Mouse (Mus musculus) embryonic facial prominence, embryonic 14.5 days (tissue): ENCODE data around the gene Atp13a5. TPM values are rescaled to one million over a fixed set of nuclear protein-coding genes. Genes with fewer than 3 reads are reported as not detected.

Source experiments
- ATAC-seq: fragments of 200-750 bp; cut with Nextera tagmentation; 2 replicates; pipeline ENCODE4 v1.8.0; 2017; ENCODE audit warnings: low read depth, moderate number of reproducible peaks, moderate TSS enrichment
- DNase-seq: peaks from one replicate; pipeline ENCODE4 v3.0.0-alpha.2; 2015; ENCODE audit warnings: low spot score
- H3K27ac ChIP-seq: fragments of 300-500 bp; sonication (generic); replicated peaks from 2 replicates; pipeline ENCODE4 v1.5.1; 2014; ENCODE audit warnings: low read depth, mild to moderate bottlenecking, low read length, moderate library complexity
- H3K27me3 ChIP-seq: fragments of 300-500 bp; sonication (generic); replicated peaks from 2 replicates; pipeline ENCODE4 v1.6.1; 2014; ENCODE audit warnings: low read length; ENCODE audit not compliant: control insufficient read depth, insufficient read depth
- H3K36me3 ChIP-seq: fragments of 300-500 bp; sonication (generic); 2 replicates; pipeline ENCODE4 v1.6.1; 2014; ENCODE audit warnings: low read length, mixed read lengths; ENCODE audit not compliant: control insufficient read depth, insufficient read depth
- H3K4me1 ChIP-seq: fragments of 300-500 bp; sonication (generic); 2 replicates; pipeline ENCODE4 v1.6.1; 2014; ENCODE audit warnings: antibody characterized with exemption, low read length; ENCODE audit not compliant: control insufficient read depth, insufficient read depth
- H3K4me2 ChIP-seq: fragments of 300-500 bp; sonication (generic); 2 replicates; pipeline ENCODE4 v1.6.1; 2014; ENCODE audit warnings: low read depth, mild to moderate bottlenecking, low read length, moderate library complexity, mixed read lengths
- H3K4me3 ChIP-seq: fragments of 300-500 bp; sonication (generic); 2 replicates; pipeline ENCODE4 v1.5.1; 2014; ENCODE audit warnings: low read depth, mild to moderate bottlenecking, low read length
- H3K9ac ChIP-seq: fragments of 300-500 bp; sonication (generic); 2 replicates; pipeline ENCODE4 v1.6.1; 2014; ENCODE audit warnings: low read depth, mild to moderate bottlenecking, low read length, moderate library complexity, mixed read lengths
- H3K9me3 ChIP-seq: fragments of 300-500 bp; sonication (generic); 2 replicates; pipeline ENCODE4 v1.6.1; 2016; ENCODE audit warnings: low read length; ENCODE audit not compliant: control insufficient read depth
- WGBS: fragments of 180-500 bp; shearing (Covaris S2); extraction: QIAGEN DNeasy Blood & Tissue Kit; methylation state at CpG from one replicate; pipeline ENCODE4 v1.1.7; 2014; 5-methylcytosine and 5-hydroxymethylcytosine counted together
- polyA plus RNA-seq: library from polyadenylated mRNA; unstranded; fragments of >200 nt; fragmentation: Nextera tagmentation; extraction: Ambion mirVana; gene quantifications from 2 replicates; pipeline ENCODE4 v1.2.1, GENCODE M21; 2014

The Atp13a5 gene
- polyA plus RNA-seq, 1 experiment from 2014 or later: 1.0 TPM

- Histone ChIP-seq H3K27ac (no peak overlapping the region), H3K4me3 (no peak overlapping the region), H3K9me3 (no peaks in the 10 kb centered on the region), H3K9ac (no peak overlapping the region), H3K27me3 (no peaks in the 10 kb centered on the region), H3K4me2 (no peak overlapping the region), H3K36me3 (no peaks in the 10 kb centered on the region), H3K4me1 (no peaks in the 10 kb centered on the region; the same call in 1 of the 2 replicates)
- DNase-seq: peak; percentile 59
- WGBS: 47% methylated on average over 4 of the region's 4 CpGs
- ATAC-seq: peak; percentile 27; the same call in 1 of the 2 replicates
Measured at GRCm38 (mm10) chr16:29193981-29194380, 184.6 kb downstream of the Atp13a5 start.

DNA sequence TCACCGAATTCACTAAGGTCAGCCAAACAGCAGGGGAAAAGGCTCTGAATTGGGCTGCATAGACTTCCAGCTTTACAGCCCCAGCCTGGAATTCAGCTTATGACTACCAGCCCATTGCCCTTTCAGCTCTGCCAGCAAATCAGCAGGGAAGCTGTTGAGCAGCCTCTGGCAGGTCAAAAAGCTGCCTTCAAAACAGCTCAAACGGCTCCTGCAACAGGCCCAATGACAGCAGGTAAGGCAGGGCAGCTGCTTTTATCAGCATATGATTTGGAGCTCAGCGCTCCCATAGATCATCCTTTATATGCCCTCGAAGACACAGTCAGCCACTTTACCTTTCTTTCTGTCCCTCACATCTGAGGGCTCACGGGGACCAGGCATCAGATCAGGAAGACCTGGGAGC, 185.6 kb downstream of the Atp13a5 start:
- H3K36me3 ChIP-seq: no peaks in the 10 kb centered on the region
- ATAC-seq (no peak), DNase-seq (no peak)
- no peaks in the 10 kb centered on the region for H3K4me1 ChIP-seq
- H3K4me3 ChIP-seq: no peak overlapping the region
- no peaks in the 10 kb centered on the region for H3K9me3 ChIP-seq
- no peak overlapping the region for H3K9ac ChIP-seq
- no peaks in the 10 kb centered on the region for H3K27me3 ChIP-seq
- 44% methylated on average over 5 of the region's 5 CpGs for whole genome bisulfite sequencing
- no peak overlapping the region for H3K27ac ChIP-seq
- no peak overlapping the region for H3K4me2 ChIP-seq

Other genes starting within 250 kb of the Atp13a5 start
- 2.2 and 2.7 TPM in 2 replicates for gene Hrasls, start 169.0 kb downstream of the Atp13a5 start, polyA plus RNA-seq
- gene Atp13a4, start 166.1 kb upstream of the Atp13a5 start, polyA plus RNA-seq: 0.48 and 0.68 TPM in 2 replicates
- 35.4 and 36.1 TPM in 2 replicates for gene Opa1, start 200.6 kb upstream of the Atp13a5 start, polyA plus RNA-seq